Mouse (Mus musculus): ENCODE data around the gene Il7r. TPM values are rescaled to one million over a fixed set of nuclear protein-coding genes. Genes with fewer than 3 reads are reported as not detected.

The Il7r gene
- not detected for polyA plus RNA-seq (2012; fragmentation: generic; extraction: Trizol)

DNA sequence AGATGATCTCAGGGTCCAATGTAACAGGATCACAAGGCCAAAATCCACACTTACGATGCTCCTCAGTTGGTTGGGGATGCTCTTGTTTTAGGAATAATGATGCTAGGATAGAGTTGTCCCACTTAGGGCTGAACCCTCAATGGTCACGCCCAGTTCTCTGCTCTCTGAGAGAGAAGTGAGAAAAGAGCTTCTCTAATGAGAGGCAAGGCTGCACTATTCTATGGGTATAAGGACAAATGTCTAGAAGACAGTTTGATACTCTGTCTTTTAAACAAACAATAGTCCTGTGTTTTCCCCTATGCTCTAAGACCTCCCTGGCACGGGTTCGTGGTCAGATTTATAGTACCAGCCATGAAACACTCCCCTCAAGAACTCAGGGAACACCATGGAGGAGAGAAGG is at the start of gene Il7r:
Gene Il7r (minus strand): TSS at position 101 of the 400 bp plus-strand sequence.

Other genes with a start within 250 kb of the Il7r start
- not detected for gene Ugt3a2, start 194.6 kb downstream of the Il7r start, polyA plus RNA-seq (2012; fragmentation: generic; extraction: Trizol)
- gene Capsl, start 94.1 kb downstream of the Il7r start, polyA plus RNA-seq (2012; fragmentation: generic; extraction: Trizol), result not detected
- gene Spef2, start 218.7 kb upstream of the Il7r start, polyA plus RNA-seq (2012; fragmentation: generic; extraction: Trizol), result under 1 TPM in 1 of 2 experiments, not detected in 1; 0.02 TPM